Mouse (Mus musculus) megakaryocyte, adult 5-6 weeks (primary cell): ENCODE results near the gene Adgrg7. TPM values are rescaled to one million over a fixed set of nuclear protein-coding genes. Genes with fewer than 3 reads are reported as not detected.

Experiments
- ATAC-seq: 2 replicates; pipeline ENCODE4 v1.8.0; 2016; ENCODE audit warnings: mild to moderate bottlenecking, inconsistent platforms; ENCODE audit not compliant: poor library complexity, severe bottlenecking
- total RNA-seq, 2 experiments: library from RNA; stranded (forward) in 1 of 2; stranded (reverse) in 1 of 2; fragments of 153-499, 151-499 nt in 1 of 2; fragments of 221-1000, 200-1000 nt in 1 of 2; gene quantifications; 2 replicates each; pipeline versions ENCODE4 v1.2.3 to v1.2.4; 2015 to 2017

Gene Adgrg7
- total RNA-seq (2015) (0.66 and 2.0 TPM in 2 replicates), total RNA-seq (2017) (2.0 and 3.8 TPM in 2 replicates)

GRCm38 (mm10) chr16:56795481-56796139, at the start of gene Adgrg7:
Adgrg7 (minus strand) TSS chr16:56795855.
- ATAC-seq = peak; percentile 46

- no peak for ATAC-seq
These were observed 47.3 kb upstream of the Adgrg7 start for GRCm38 (mm10) chr16:56842988-56843387.

GRCm38 (mm10) chr16:56833312-56833711, 37.7 kb upstream of the Adgrg7 start:
- no peak for ATAC-seq

GRCm38 (mm10) chr16:56831986-56832385, 36.3 kb upstream of the Adgrg7 start:
- no peak for ATAC-seq

GRCm38 (mm10) chr16:56801370-56802109, 5.9 kb upstream of the Adgrg7 start:
- 0 out of 2 replicates have a peak, but pooled peaks have one; percentile 35 for ATAC-seq

GRCm38 (mm10) chr16:56800946-56801345, 5.3 kb upstream of the Adgrg7 start:
- no peak for ATAC-seq

- peak; percentile 74 for ATAC-seq
These were observed 4.8 kb upstream of the Adgrg7 start for GRCm38 (mm10) chr16:56800469-56800868.

- no peak for ATAC-seq
These were observed 3.9 kb upstream of the Adgrg7 start for GRCm38 (mm10) chr16:56799541-56800029.

GRCm38 (mm10) chr16:56798873-56799272, 3.2 kb upstream of the Adgrg7 start:
- no peak for ATAC-seq

GRCm38 (mm10) chr16:56794383-56795144, 1.1 kb downstream of the Adgrg7 start:
- ATAC-seq = no peak

GRCm38 (mm10) chr16:56793778-56794177, 1.9 kb downstream of the Adgrg7 start:
- peak; percentile 35; the same call in 1 of the 2 replicates for ATAC-seq

- no peak for ATAC-seq
These were observed 9.7 kb downstream of the Adgrg7 start for GRCm38 (mm10) chr16:56785943-56786342.

GRCm38 (mm10) chr16:56771163-56772105, 24.2 kb downstream of the Adgrg7 start:
- peak; percentile 77 for ATAC-seq

- ATAC-seq = peak; percentile 40; the same call in 1 of the 2 replicates
These were observed 66.6 kb downstream of the Adgrg7 start for GRCm38 (mm10) chr16:56729060-56729459.

GRCm38 (mm10) chr16:56724927-56725326, 70.7 kb downstream of the Adgrg7 start:
- no peak for ATAC-seq

- ATAC-seq = no peak
These were observed 73.3 kb downstream of the Adgrg7 start for GRCm38 (mm10) chr16:56722357-56722756.

- no peak for ATAC-seq
These were observed 76.6 kb downstream of the Adgrg7 start for GRCm38 (mm10) chr16:56719031-56719430.

GRCm38 (mm10) chr16:56717224-56718200, 78.1 kb downstream of the Adgrg7 start, which contains the start of gene Tfg:
Tfg (minus strand) TSS chr16:56717450.
- ATAC-seq = peak; percentile 83
